Mouse (Mus musculus) stomach, embryonic 16.5 days (tissue): ENCODE data around the gene Vps72. TPM values are rescaled to one million over a fixed set of nuclear protein-coding genes. Genes with fewer than 3 reads are reported as not detected.
A peak's percentile ranks its signal among the peaks of the same experiment; 100 is the strongest.

Experiments used
- ATAC-seq: fragments of 200-750 bp; cut with Nextera tagmentation; 2 replicates; pipeline ENCODE4 v1.8.0; 2017; ENCODE audit warnings: moderate number of reproducible peaks, moderate TSS enrichment; ENCODE audit not compliant: insufficient read depth, low FRiP score
- H3K27ac ChIP-seq: fragments of 300-500 bp; sonication (generic); 2 replicates; pipeline ENCODE4 v1.5.1; 2014; ENCODE audit warnings: low read length
- H3K27me3 ChIP-seq: fragments of 300-500 bp; sonication (generic); 2 replicates; pipeline ENCODE4 v1.6.1; 2014; ENCODE audit warnings: low read length, control low read depth, mixed read lengths; ENCODE audit not compliant: control insufficient read depth, insufficient read depth
- H3K36me3 ChIP-seq: fragments of 300-500 bp; sonication (generic); 2 replicates; pipeline ENCODE4 v1.6.1; 2014; ENCODE audit warnings: low read length; ENCODE audit not compliant: control insufficient read depth, insufficient read depth
- H3K4me1 ChIP-seq: fragments of 300-500 bp; sonication (generic); 2 replicates; pipeline ENCODE4 v1.6.1; 2014; ENCODE audit warnings: low read length, control low read depth, mixed read lengths; ENCODE audit not compliant: control insufficient read depth, insufficient read depth
- H3K4me2 ChIP-seq: fragments of 300-500 bp; sonication (generic); 2 replicates; pipeline ENCODE4 v1.6.1; 2014; ENCODE audit warnings: low read depth, low read length, mixed read lengths
- H3K4me3 ChIP-seq: fragments of 300-500 bp; sonication (generic); replicated peaks from 2 replicates; pipeline ENCODE4 v1.5.1; 2014; ENCODE audit warnings: mild to moderate bottlenecking, low read length
- H3K9ac ChIP-seq: fragments of 300-500 bp; sonication (generic); 2 replicates; pipeline ENCODE4 v1.6.1; 2014; ENCODE audit warnings: low read length
- H3K9me3 ChIP-seq: fragments of 300-500 bp; sonication (generic); replicated peaks from 2 replicates; pipeline ENCODE4 v1.6.1; 2016; ENCODE audit warnings: low read length, control low read depth; ENCODE audit not compliant: control insufficient read depth
- WGBS: fragments of 180-500 bp; shearing (Covaris S2); extraction: QIAGEN DNeasy Blood & Tissue Kit; methylation state at CpG from one replicate; pipeline ENCODE4 v1.1.7; 2014; 5-methylcytosine and 5-hydroxymethylcytosine counted together
- polyA plus RNA-seq: library from polyadenylated mRNA; unstranded; fragments of >200 nt; fragmentation: Nextera tagmentation; extraction: Ambion mirVana; gene quantifications from 2 replicates; pipeline ENCODE4 v1.2.1, GENCODE M21; 2015

Vps72 gene
- polyA plus RNA-seq, 1 experiment from 2014 or later = 102 TPM

GRCm38 (mm10) chr3:95139586-95140288, 28.9 kb downstream of the Vps72 start:
- no peak overlapping the region for H3K4me2 ChIP-seq
- H3K36me3 ChIP-seq = 0 out of 2 replicates have a peak, but pooled peaks cover 6% of the 10 kb centered on the region
- H3K9ac ChIP-seq = no peak overlapping the region
- no peaks in the 10 kb centered on the region for H3K27me3 ChIP-seq
- no peak overlapping the region for H3K4me3 ChIP-seq
- WGBS = 65% methylated on average over 25 of the region's 25 CpGs
- no peaks in the 10 kb centered on the region for H3K9me3 ChIP-seq
- H3K4me1 ChIP-seq = peaks cover 6% of the 10 kb centered on the region; the same call in 1 of the 2 replicates
- no peak for ATAC-seq
- H3K27ac ChIP-seq = no peak overlapping the region

GRCm38 (mm10) chr3:95140289-95140595, 29.4 kb downstream of the Vps72 start:
- 65% methylated on average over 18 of the region's 18 CpGs for WGBS
- Histone ChIP-seq H3K36me3 (0 out of 2 replicates have a peak, but pooled peaks cover 6% of the 10 kb centered on the region), H3K9ac (no peak overlapping the region), H3K27me3 (no peaks in the 10 kb centered on the region), H3K27ac (no peak overlapping the region), H3K9me3 (no peaks in the 10 kb centered on the region), H3K4me1 (peaks cover 1% of the 10 kb centered on the region; the same call in 1 of the 2 replicates), H3K4me3 (no peak overlapping the region), H3K4me2 (no peak overlapping the region)
- ATAC-seq = no peak

GRCm38 (mm10) chr3:95140795-95141194, 30.0 kb downstream of the Vps72 start:
- Histone ChIP-seq H3K36me3 (0 out of 2 replicates have a peak, but pooled peaks cover 6% of the 10 kb centered on the region), H3K4me1 (no peaks in the 10 kb centered on the region; the same call in 1 of the 2 replicates), H3K9ac (no peak overlapping the region), H3K9me3 (no peaks in the 10 kb centered on the region), H3K27me3 (no peaks in the 10 kb centered on the region), H3K4me3 (0 out of 2 replicates have a peak overlapping the region, but pooled peaks have one; percentile 2), H3K27ac (no peak overlapping the region), H3K4me2 (no peak overlapping the region)
- WGBS = 81% methylated on average over 6 of the region's 6 CpGs
- no peak for ATAC-seq

- H3K4me1 ChIP-seq = no peaks in the 10 kb centered on the region
- H3K36me3 ChIP-seq = 0 out of 2 replicates have a peak, but pooled peaks cover 6% of the 10 kb centered on the region
- H3K27me3 ChIP-seq = no peaks in the 10 kb centered on the region
- H3K27ac ChIP-seq = peak overlapping the region; percentile 33; the same call in 1 of the 2 replicates
- no peaks in the 10 kb centered on the region for H3K9me3 ChIP-seq
- no peak for ATAC-seq
- H3K4me2 ChIP-seq = no peak overlapping the region
- 90% methylated on average over 9 of the region's 9 CpGs for WGBS
- peak overlapping the region; percentile 19; the same call in 1 of the 2 replicates for H3K4me3 ChIP-seq
- H3K9ac ChIP-seq = no peak overlapping the region
Measured at GRCm38 (mm10) chr3:95141474-95141873, 30.7 kb downstream of the Vps72 start.

- 77% methylated on average over 10 of the region's 10 CpGs for WGBS
- H3K9ac ChIP-seq = no peak within 1 kb of the TSS
- no peaks in the 10 kb centered on the region for H3K4me1 ChIP-seq
- peak within 1 kb of the TSS; percentile 19 for H3K4me3 ChIP-seq
- H3K36me3 ChIP-seq = 0 out of 2 replicates have a peak, but pooled peaks cover 6% of the 10 kb centered on the region
- no peaks in the 10 kb centered on the region for H3K27me3 ChIP-seq
- no peaks in the 10 kb centered on the region for H3K9me3 ChIP-seq
- no peak within 1 kb of the TSS for H3K4me2 ChIP-seq
- ATAC-seq = no peak; the same call in 1 of the 2 replicates
- peak within 1 kb of the TSS; percentile 33; the same call in 1 of the 2 replicates for H3K27ac ChIP-seq
Measured at GRCm38 (mm10) chr3:95141952-95142616, 31.3 kb downstream of the Vps72 start, which contains the start of gene Tnfaip8l2. Gene Tnfaip8l2 (minus strand): TSS chr3:95142360.

GRCm38 (mm10) chr3:95142617-95143011, 31.8 kb downstream of the Vps72 start:
- Histone ChIP-seq H3K4me2 (no peak overlapping the region), H3K36me3 (0 out of 2 replicates have a peak, but pooled peaks cover 6% of the 10 kb centered on the region), H3K9me3 (no peaks in the 10 kb centered on the region), H3K4me3 (no peak overlapping the region), H3K27me3 (no peaks in the 10 kb centered on the region), H3K27ac (no peak overlapping the region), H3K4me1 (no peaks in the 10 kb centered on the region), H3K9ac (no peak overlapping the region)
- peak; percentile 79; the same call in 1 of the 2 replicates for ATAC-seq
- WGBS = 7% methylated on average over 5 of the region's 5 CpGs

GRCm38 (mm10) chr3:95147924-95148323, 37.1 kb downstream of the Vps72 start:
- 54% methylated on average over 3 of the region's 3 CpGs for WGBS
- Histone ChIP-seq H3K27ac (no peak overlapping the region), H3K36me3 (no peaks in the 10 kb centered on the region), H3K4me2 (no peak overlapping the region), H3K4me3 (no peak overlapping the region), H3K9me3 (no peaks in the 10 kb centered on the region), H3K9ac (no peak overlapping the region), H3K27me3 (no peaks in the 10 kb centered on the region), H3K4me1 (no peaks in the 10 kb centered on the region)
- no peak for ATAC-seq

GRCm38 (mm10) chr3:95153874-95154273, 43.1 kb downstream of the Vps72 start:
- no peaks in the 10 kb centered on the region for H3K4me1 ChIP-seq
- H3K4me2 ChIP-seq = no peak overlapping the region
- ATAC-seq = no peak
- H3K27me3 ChIP-seq = no peaks in the 10 kb centered on the region
- H3K4me3 ChIP-seq = no peak overlapping the region
- no peaks in the 10 kb centered on the region for H3K36me3 ChIP-seq
- WGBS = 54% methylated on average over 4 of the region's 4 CpGs
- no peak overlapping the region for H3K9ac ChIP-seq
- H3K9me3 ChIP-seq = no peaks in the 10 kb centered on the region
- no peak overlapping the region for H3K27ac ChIP-seq

GRCm38 (mm10) chr3:95159511-95159986, 48.7 kb downstream of the Vps72 start:
- H3K36me3 ChIP-seq = no peaks in the 10 kb centered on the region
- 31% methylated on average over 8 of the region's 8 CpGs for WGBS
- ATAC-seq = no peak
- peak overlapping the region; percentile 69 for H3K9ac ChIP-seq
- H3K4me2 ChIP-seq = peak overlapping the region; percentile 86
- peak overlapping the region; percentile 79 for H3K4me3 ChIP-seq
- no peak overlapping the region for H3K27ac ChIP-seq
- no peaks in the 10 kb centered on the region for H3K9me3 ChIP-seq
- peaks cover 32% of the 10 kb centered on the region for H3K4me1 ChIP-seq
- no peaks in the 10 kb centered on the region for H3K27me3 ChIP-seq
